Mouse (Mus musculus) T-helper 1 cell (primary cell): ENCODE data around the gene Dhx33.

Experiments
- in situ Hi-C: fragments of 300-600 bp; cut with MboI, MseI; formaldehyde crosslinking; loops from one replicate; pipeline ENCODE4 v1.15.1; 2025; ENCODE audit warnings: high pct_unique_total_duplicates

The Dhx33 gene

DNA sequence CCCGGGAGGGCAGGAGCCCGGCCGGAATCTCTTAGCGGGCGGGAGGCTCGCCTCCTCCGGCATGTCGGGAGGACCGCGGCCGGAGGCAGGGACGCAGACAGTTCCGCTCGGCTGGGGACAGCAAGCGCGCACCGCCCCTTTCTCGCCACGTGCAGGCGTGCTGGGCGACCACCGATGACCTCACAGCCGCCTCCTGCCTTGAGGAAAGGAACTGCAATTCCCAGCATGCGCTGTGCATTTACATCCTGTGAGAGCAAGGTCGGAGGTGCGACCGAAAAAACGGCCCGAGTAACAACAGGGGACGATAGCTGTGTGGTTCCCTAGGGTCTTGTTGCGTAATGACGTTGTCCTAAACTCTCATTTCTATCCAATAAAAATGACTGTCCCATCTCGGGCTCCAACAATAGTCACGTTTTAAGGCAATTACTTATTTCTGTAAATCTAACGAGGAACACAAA, at the start of gene Dhx33:
Dhx33 (minus strand) TSS at position 122 of the 458 bp plus-strand sequence.
- in situ Hi-C loops, result no loop called here

DNA sequence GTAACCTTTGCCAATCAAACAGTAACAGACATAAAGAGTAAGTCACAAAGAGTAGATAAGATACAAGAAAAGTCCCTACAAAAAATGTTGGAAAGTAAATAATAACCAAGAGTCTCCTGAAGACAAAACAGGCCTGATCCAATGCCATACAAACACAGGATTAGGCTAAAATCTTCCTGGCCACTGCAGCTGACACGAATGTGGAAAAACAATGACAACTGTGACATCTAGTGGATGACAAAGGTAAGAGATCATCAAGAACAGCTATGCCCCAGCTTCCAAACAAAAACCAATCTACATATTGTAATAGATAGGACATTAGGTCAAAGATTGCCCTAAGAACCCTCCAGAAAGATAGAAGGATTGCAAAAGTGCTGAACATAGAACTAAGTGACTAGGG, 48.3 kb upstream of the Dhx33 start:
- in situ Hi-C loops, result no loop called here

DNA sequence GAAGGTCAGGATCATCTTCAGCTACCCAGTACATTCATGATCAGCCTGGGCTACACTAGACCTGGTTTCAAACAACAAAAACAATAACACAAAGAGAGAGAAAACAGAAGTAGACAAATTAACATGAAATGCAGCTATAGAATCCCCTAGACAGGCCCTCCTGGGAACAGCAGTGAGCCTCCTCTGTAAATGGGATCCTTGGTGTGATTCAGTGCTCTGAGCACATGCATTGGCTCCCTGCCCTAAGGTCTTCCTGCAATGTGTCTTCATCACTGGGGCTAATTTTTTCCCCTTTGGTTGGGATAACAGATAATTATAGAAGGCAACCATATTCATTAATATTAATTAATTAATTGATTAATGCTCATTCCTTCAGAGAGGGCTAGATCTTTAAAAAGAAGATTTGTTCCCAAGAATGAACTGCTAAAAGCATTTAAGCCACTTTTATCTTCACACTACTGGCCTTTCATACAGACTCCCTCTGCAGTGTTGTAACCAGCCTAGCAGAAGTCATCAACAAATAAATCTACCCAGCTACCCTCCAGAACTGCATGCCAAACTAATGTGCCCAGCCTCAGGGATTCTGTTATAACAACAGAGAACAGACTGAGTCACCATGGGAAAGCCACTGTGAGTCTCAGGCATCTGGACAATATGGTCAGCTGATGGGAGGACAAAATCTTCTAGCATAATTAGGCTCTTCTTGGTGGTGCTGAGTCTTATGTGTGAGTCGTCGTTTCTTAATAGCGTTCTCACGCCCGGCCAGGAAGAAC, 35.5 kb upstream of the Dhx33 start:
- in situ Hi-C loops, result no loop called here

DNA sequence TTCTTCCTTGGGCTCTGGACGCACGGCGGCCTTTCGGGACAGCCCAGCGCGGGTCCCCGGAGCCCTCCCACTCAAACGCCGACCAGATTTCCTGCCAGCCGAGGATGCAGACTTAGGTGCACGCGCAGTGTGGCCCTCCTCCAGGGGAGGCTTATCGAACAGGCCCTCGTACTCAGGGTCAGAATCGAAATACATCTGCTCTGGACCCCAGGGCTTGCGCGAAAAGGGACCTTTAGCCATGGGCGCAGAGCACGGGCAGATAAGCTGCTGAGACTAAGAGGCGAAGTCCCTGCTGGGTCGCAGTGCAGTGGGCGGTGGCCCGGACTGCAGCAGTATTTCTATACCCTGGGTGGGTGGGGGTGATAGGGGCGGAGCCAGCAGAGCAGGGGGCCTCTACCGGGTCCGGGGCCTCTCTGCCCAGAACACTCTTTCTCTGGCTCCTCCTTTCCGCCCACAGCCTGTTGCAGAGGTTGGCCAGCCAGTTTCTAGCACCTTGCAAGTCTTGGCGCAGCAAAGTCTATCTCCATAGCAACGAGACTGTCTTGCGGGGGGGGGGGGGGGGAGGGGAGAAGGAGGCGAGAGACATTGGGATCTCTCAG, 29.0 kb upstream of the Dhx33 start, which contains the start of gene 6330403K07Rik:
6330403K07Rik (minus strand) TSS at position 351 of the 599 bp plus-strand sequence.
- in situ Hi-C loops, result no loop called here

DNA sequence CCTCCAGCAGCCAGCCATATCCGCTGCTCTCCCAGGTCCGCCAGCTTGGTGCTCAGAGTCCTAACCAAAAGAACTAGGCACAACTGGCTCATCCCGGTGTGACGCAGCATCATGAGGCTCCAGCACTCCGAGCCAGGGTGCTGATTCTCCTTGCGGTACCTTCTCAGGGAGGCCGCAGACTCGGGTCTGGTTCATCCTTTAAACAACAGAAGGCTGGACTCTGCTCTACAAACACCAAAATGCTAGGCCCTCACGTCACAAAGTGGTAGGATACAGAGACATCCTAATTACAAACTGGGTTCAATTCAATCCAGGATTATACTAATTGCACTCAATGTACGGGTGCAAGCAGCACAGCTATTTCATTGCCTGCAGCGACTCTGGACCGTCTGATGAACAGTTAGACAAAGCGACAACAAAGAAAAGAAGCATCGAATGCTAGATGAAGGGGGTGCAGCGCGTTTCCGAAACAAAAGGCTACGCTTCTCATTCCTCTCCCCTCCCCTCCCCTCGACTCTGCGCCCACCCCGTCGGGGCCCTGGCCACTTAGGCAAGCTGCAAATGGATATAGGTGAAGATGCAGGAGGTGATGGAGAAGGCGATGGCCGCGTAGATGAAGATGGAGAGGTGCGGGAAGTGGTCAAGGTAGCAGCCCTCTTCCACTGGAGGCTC, 28.4 kb upstream of the Dhx33 start:
- in situ Hi-C loops, result no loop called here

DNA sequence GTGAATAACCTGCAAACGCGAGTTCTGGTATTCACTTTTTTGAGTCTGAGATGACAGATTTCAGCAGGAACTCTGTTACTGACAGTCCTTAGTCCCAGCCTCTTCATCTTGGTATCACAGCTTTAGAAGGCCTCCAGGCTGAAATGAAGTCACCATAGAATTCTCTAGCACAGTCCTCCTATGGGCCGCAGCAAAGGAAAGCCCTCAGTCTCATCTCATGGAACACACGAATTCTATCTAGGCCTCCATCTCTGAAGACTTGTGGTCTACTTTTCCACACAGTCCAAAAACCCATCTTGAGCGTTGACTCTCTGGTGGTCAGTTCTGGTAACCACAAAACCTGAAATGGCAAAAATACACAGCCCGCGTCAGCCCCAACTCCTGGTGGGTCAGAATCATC, 27.8 kb upstream of the Dhx33 start:
- in situ Hi-C loops, result no loop called here

DNA sequence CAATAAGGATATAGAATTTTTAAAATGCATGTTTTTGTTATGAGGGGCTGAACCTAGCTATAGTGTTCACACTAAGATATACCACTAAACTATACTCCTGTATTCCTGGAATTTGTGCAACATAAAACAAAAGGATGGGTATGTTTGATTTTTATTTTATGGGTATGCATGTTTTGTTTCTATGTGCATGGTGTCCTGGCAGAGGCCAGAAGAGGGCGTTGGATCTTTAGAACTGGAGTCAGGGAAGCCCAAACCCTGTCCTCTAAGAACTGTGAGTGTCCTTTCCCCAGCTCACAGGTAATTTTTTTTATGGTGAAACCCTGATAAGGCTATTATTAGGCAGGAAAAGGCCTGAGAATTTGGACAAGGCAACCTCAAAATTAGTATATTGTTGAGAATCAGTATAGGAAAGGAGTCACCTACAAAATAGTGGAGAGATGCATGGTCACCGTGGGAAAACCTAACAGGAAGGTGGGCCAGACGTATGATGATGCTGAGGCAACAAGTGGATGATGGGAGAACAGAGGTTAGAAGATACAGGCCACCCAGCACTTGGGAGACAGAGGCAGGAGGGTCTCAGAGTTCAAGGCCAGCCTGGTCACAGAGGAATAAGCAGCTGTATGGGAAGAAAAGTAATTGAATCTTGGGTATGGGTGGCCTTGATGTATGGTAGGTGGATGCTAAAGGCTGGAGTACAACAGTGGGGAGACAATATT, 25.3 kb upstream of the Dhx33 start:
- in situ Hi-C loops, result no loop called here

DNA sequence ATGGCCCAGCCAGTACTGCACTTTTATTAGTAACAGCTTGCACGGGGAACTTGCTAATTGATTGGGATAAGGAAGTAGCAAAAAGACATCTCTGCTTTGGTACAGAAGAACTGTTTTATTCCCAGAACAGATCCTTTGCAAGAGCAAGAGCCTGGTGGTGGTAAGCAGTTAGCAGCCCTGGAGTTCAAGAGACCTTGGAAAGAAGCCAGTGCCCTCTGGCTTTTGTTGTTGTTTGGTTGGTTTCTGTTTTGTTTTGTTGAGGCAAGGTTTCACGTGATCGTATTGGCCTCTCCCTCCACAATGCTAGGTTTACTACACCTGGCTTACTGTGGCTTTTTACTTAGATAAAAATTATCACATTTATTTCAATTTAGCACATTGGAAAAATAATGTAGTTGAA, 24.0 kb upstream of the Dhx33 start:
- in situ Hi-C loops, result no loop called here

DNA sequence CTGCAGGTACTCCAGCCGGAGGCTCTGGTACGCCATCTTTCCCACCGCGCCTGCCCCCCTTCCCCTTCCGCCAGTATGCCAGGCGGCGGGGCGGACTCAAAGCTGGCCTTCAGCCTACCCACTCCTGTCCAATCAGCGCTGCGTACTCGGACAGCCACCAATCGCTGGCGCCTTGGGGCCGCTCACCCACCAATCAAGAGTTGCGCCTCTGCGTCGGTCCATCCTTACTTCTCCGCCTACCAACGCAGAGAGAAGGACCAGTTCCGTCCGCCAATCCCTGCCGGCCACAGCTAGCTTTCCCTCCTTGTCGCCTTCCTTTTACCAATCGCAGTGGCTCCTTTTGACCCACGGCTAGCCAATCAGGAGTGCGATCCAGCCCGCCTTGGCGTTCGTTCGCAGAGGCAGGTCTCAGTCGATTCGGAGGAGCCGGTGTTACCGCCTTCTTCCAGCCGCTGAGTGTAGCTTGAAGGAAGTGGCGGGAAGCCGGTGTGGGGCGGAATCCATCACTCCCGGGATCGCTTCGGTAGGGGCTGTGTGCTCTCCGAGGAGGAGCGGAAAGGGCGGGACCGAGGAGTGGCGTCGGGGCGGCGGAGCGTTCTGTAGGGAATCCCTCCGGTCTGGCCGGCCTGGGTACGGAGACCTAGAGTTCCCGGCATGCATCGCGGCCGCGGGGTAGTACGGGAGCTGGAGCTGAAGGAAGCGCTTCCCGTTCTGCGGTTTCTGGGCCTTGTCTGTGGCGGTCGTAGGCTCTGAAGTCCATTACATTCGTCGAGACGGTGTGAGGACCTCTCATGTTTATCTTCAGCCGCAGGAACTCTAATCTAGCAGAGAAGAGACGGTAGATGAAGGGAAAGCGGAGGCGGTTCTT, 15.2 kb upstream of the Dhx33 start, which contains the start of the genes Mis12 and Derl2:
Mis12 (plus strand) TSS at position 411 of the 868 bp plus-strand sequence.
Derl2 (minus strand) TSS at position 641 of the 868 bp plus-strand sequence.
- in situ Hi-C loops, result no loop called here

DNA sequence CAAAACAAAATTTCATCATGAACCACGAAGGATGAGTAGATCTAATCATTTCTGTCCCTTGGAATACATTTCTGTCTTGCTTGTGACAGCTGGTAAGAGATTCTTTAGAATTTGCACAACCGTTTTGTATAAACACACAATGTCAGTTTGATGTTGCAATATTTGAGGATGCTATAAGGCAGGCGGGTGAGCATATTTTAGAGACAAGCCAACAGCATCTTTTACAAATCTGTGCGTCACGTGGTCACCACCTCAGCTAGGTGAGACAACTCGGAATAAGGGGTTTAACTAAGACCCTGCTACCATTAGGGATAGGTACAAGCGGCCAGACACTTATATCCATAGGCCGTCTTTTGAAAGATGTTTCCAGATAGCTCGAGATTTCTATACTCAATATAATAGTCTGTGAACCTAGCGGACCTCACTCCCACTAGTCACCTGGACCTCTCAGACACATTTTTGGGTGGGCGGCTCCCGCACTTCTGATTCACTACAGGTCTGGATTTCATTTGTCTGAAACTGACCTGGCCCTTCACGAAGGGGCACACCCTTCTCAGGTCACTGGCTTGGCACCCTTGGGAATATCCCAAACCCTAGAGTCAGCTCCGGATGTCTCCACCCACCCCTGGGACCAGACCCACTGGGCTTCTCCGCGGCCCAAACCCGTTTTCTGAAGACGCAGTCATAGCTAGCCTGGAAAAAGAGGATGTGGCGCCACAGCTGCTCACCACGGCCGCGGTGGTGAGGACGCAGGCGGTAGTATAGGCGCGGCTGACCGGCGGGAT, 14.4 kb upstream of the Dhx33 start:
- in situ Hi-C loops, result no loop called here

DNA sequence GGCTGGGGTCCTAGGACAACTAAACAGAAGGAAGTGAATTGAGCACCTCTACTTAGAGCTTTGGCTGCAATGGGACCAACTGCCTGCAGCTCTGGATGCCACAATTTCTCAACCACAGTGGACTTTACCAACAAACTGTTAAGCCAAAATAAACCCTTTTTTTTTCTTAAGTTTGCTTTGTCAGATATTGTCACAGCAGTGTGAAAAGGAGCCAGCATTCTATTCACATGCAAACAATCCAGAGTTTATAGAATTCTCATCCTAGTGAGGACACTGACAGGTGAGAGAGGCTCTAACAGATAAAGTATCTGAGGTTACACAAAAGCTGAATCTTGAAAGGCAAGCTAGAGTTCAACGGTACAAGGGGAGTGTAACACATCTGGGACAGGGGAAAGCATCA, 12.8 kb upstream of the Dhx33 start:
- in situ Hi-C loops, result no loop called here

DNA sequence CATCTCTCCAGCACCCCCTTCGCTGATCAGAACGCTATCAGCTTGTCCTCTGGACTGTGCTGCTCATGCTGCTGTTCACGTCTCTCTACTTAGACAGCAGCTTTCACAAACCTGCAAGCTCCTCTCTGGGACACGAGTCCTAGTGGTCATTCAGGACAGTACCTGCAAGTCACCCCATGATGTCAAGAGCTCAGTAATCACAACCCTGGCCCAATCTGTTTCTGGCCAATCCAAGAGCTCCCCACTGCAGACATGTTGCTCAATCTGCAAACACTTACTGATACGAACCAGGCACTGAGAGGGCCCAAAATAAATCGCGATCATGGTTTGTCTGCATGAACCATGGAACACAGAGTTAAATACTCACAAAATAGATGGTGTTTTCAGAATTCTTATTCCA, 8.5 kb upstream of the Dhx33 start:
- in situ Hi-C loops, result no loop called here

DNA sequence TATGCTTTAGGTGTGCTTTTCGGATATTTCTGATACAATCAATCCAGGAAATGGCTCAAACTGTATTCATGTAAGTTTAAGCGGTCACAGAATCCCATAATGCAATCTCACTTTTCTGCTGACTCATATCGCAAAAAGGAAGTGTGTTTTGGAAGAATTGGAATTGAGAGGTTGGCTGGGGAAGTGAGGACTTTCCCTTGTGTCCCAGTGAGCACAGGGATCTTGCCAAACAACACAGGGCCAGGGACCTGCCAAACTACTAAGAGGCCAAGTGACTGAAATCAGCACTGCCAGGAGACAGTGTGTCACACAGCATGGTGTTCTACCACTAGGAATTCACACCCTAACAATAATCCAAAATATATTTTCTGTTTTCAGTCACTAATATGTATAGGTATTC, 4.1 kb upstream of the Dhx33 start:
- in situ Hi-C loops, result no loop called here

DNA sequence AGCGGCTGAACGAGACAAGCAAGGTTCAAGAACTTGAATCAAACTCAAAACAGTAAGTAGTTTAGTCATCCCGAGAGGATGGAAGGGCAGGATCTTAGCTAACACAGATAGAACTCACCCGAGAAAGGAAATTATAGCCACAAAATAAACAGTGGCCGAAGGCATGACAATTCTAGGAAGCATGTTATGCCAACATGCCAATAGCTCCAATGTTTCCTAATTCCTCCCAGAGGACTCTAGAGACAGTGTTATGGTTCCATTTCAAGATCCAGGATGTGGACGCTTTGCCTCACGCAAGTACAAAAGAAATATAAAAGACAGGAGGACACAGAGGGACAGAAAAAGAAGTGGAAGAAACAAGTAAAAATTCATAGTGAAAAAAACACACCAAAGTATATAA, 3.6 kb upstream of the Dhx33 start:
- in situ Hi-C loops, result no loop called here

DNA sequence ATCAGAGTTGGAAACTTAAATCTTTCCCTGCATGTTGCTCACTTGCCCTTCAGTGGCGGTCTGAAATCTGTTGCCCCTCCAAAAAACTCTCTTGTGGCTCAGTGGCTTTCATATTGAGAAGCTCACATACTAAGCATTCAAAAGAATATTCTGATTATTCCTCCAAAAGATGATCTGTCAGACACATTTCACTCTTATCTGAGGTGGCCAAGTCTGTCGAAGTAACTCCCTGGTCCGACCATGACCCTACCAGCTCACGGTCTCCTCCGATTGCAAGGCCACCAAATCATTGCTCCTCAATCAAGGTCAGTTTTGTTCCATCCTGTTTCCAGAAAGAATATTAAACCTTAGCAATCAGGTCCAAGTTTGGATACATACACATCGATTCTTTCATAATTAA, 2.8 kb upstream of the Dhx33 start:
- in situ Hi-C loops, result no loop called here

DNA sequence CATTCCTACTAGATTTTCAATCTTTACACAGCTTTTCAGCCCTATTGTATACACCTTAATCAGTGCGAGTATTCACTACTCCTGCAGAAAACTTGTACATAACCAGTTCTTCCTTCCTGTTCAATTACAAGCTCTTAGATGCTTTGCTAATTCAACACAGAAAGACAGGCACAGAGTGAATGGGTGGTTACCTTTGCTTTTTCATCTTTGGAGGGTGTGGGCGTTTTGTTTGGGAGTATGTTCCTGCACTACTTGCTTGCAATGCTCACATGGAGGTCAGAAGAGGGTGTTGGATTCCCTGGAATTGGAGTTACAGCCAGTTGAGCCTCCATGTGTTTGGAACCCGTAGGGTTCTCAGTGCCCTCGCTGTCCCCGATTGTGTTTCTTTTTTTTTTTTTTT, 809 bp upstream of the Dhx33 start:
- in situ Hi-C loops, result no loop called here

DNA sequence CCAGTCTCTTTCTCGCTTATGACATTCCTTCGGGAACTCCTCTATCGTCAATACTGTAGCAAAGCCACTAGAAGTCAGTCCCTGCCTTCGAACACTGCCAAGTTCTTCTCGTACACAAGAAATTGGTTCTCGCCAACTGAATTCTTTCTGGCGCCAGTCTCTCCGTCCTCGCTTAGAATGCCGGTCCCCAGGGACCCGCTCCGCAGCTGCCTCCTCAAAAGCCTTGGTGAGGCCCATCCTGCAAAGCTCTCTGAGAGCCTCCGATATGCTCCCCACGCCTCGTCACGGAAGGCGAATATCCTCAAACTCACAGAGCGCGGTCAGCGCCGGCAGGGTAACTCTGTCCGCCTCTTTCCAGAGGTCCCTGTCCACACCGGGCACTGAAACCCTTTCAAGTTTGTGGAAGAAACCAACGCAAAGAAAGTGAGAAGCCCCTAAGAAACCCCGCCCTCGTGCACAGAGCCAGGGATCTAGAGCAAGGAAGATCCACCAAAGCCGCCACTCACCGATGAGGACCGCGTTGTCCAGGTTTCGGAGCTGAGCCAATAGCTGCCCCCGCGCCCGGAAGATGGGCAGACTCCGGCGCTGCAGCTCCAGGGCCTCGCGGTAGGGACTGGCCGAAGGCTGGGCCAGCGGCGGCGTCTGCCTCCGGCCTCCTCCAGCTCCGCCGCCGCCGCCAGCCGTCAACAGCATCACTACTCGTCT, 474 bp downstream of the Dhx33 start:
- in situ Hi-C loops, result no loop called here

DNA sequence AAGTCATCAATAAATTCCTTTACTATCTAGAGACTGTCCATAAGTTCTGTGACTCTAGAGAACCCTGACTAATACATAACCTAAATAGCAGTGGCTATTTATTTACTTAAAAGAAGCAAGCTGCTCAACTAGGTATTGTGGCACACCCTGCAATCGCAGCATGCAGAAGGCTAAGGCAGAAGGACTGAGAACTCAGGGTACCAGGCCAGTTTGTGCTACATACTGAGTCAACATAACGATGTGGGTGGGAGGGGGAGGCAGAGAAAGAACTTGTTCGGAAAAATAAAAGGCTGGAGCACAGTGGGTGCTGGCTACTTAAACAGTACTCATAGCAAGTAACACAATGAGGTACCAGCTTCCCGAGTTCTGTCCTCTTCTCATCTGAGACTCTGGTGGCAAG, 3.1 kb downstream of the Dhx33 start:
- in situ Hi-C loops, result no loop called here

DNA sequence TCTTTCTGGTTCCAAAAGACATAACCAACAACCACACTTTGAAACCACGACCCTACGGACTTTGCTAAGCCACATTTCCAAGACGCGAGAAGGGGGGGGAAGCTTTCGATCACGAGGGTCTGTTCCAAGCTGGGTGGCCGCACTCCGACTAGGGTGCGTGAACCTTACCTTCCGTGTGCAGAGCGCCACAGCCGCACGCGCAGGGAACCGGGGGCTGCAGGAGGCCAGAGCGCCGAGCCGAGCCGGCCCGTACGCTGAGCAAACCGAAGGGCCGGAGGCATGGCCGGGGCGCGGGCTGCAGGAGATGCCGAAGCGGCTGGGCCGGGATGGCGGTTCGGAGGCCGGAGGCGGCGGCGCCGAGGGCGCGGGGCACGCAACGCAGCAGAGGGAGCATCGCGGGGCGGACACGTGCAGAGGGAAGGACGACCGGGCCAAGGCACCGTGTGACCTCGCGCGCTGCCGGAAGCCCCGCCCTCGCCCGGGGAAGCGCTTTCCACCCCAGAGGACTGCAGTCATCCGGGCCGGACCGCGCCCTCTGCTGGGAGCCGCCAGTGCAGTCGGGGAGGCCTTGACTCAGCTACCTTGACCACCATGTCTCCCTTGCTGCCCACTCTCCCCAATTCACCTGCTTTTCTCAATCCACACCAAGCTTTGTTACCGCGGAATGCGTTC, 21.5 kb downstream of the Dhx33 start, which contains the start of gene C1qbp:
C1qbp (minus strand) TSS at position 470 of the 672 bp plus-strand sequence.
- in situ Hi-C loops, result no loop called here
